Mouse (Mus musculus) c-Kit-positive CD71-positive TER-119-negative erythroid progenitor cells, embryonic 14.5 days (primary cell): ENCODE results near the gene Smyd4.

Experiments used
- DNase-seq: peaks from one replicate; pipeline ENCODE4 v3.0.0-alpha.2; 2013; ENCODE audit warnings: low read depth

Smyd4 gene

DNA sequence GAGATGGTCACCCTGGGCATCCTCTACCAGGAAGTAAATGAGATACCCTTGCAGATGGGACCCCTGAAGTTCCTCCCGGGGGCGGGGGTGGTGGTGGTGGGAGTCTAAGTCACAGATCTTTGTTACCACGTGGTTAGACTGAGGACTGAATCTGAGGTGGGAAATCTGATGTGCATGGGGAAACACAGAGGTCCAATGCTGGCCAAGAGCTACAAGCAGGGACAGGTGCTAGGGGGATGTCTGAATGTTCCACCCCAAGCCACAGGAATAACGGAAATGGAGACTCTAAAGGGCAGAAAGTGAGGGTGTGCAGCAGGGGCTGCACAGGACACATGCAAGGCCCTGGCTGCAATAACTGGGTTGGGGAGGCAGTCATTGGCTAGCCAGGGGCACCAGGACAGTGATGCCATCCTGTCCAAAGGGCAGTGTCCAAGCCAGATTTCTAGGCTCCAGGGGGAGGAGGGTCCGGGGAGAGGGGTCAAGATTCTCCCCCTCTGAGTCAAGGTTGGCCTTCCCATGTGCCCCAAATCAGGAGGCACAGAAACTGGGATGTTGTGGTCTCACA, 72.7 kb downstream of the Smyd4 start:
- DNase-seq: no peak

DNA sequence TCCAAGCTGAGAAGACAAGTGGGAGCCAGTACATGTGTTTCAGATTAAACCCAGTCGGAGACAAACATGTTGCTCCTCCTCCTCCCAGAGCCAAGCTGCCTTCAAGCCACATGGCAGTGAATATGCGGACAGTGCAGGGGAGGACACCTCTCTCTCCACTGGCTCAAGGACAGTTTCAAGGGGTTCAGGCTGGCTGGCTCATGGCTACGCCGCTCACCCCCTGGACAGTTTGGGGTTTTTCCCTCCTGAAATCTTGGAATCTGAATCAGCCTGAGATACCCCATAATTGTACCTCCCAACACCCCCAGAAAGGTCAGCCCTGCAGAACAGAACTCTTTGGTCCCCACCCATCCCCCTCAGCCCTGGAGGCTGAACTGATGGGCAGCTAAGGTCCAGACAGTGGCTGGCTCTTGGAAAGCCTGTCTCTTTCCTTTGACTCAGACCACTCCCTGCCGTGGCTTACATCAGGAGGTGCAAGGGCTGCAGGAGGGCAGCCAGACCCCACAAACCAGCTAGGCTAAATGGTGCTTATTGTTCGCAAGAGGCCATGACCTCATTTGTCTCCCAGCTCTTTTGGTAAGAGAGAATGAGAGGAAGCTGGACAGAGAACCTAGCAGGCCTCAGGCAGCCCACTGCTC, 73.3 kb downstream of the Smyd4 start:
- DNase-seq: no peak

- no peak for DNase-seq
These were observed 74.0 kb downstream of the Smyd4 start, which contains the start of gene Serpinf1 for GRCm38 (mm10) chr11:75422013-75422792. Gene Serpinf1, minus strand, starts transcription at chr11:75422701.

GRCm38 (mm10) chr11:75423091-75423490, 74.9 kb downstream of the Smyd4 start:
- DNase-seq: no peak

DNA sequence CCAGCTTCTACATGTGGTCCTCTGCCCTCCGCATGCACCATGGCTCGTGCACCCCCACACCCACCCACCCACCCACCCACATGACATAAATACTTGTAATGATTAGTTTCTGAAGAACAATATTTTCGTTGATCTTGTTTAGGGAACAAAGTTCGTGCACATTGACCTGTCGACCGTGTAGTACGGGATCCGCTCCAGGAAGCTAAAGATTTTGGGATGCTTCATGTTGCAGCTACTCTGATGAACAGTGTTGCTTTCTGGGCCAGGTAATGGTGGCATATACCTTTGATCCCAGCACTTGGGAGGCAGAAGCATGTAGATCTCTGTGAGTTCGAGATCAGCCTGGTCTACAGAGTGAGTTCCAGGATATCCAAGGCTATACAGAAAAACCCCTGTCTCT, 75.8 kb downstream of the Smyd4 start:
- no peak for DNase-seq

- DNase-seq: no peak
These were observed 76.2 kb downstream of the Smyd4 start for GRCm38 (mm10) chr11:75424459-75424858.

DNA sequence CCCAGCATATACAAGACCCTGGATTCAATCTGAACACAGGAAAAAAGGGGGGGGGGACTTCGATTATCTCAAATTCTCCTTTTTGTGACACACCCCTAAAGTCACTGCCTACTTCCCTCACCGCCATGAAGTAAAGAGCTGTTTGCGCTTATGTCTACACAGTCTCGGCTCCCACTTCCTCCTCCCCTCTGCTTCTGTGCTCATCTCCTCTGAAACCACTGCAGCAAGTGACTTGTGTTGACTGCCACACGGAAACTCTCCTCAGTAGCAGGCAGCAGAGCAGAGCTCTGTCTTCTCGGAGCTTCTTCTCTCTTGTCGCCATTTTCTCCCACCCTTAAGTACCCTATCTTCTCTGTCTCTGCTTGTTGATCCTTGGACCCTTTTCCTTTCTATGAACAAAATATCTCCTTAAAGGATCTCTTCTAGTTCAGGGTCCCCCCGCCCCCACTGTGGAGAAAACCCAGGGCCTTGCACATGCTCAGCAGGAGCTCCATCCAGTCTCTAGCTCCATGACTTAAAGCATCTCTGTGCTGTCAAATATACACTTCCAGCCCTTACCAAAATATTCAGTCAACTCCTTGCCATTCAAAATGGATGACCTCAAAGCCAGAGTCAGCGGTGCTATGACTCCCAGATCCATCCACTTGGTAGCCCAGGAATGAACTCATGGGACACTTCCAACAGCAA, 80.9 kb downstream of the Smyd4 start:
- no peak for DNase-seq

DNA sequence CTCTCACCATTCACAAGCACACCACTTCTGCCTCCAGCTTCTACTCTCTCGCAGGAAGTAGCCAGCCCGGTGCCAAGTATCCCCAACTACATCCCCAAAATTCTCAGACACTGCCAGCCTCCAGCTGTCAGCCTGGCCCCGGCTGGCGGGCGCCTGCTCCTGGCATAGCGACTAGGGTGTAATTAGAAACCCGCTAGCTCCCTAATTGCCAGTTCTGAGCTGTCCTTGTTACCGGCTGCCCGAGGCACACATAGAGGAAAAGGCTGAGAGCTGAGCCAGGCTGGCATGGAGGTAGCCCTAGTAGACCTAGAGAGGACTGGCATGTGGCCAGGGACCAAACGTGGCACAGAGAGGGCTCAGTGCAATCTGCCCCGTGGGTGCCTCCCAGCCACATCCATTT, 83.1 kb downstream of the Smyd4 start:
- no peak for DNase-seq

DNA sequence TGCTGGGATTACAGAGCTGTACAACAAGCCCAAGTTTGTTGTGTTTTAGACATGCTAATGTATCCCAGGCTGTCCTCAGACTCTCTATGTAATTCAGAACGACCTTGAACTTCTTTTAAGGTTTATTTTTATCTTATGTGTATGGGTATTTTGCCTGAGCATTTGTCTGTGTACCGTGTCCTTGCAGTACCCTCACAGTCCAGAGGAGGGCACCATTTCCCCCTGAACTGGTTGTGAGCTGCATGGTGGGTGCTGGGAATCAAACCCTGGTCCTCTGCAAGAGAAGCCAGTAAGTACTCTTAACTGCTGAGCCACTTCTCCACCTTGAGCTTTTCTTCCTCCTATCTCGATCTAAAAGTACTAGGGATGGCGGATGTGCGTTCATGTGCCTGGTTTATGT, 85.9 kb downstream of the Smyd4 start:
- no peak for DNase-seq

GRCm38 (mm10) chr11:75438194-75438593, 90.0 kb downstream of the Smyd4 start:
- DNase-seq: no peak

- no peak for DNase-seq
These were observed 90.6 kb downstream of the Smyd4 start for GRCm38 (mm10) chr11:75438804-75439203.

DNA sequence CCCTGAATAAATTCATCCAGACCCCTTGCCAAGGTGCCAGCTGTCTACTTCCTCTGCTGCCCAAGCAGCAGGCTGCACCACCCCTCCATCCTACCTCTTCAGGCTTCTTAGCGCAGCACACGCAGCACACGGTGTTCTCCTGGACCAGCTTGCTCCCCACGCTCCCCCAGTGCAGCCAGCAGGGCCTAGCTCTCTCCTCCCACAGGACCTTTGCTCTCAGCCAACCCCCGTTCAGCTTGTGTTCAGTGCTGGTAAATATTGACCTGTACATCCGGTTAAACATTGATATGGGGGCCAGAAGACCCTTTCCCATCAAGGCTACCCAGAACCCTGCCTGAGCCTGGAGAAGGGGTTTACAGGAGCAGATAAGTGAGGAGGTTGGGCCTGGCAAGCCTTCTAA, 91.1 kb downstream of the Smyd4 start, which contains the start of gene Serpinf2:
Serpinf2 (minus strand) TSS at position 229 of the 400 bp plus-strand sequence.
- no peak for DNase-seq

DNA sequence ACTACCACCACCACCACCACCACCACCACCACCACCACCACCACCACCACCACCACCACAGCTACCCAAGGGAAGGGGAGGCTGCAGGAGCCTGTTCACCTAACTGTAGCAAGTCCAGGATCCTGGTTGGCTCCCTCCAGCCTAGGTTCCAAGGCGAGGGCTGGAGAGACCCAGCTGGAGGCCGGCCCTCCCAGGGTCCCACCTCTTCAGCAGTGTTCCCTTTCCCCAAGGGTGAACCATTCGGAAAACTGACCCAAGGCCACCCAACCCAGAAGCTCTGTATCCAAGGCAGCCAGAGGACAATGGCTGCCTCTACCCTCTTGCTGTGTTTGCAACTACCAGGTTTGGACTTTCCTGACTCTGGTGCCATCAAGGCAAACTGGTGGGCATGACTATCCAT, 91.7 kb downstream of the Smyd4 start:
- no peak for DNase-seq

DNA sequence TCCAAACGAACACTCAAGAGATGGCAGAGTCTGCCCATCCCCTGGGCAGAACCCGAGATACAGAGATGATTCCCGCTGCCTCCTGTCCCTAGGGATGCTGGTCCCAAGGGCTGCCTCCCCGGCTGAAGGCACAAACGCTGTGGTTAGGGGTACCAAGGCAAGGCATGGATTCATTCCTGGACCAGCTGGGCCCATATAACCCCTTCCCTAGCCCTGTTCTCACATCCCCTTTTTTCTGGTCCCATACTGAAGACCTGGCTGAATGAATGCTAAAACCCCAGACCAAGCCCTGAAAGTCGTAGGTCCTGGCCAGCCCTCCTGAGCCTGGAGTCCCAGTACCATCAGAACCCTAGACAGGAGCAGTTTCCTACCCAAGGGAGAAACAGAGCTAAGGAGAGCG, 92.8 kb downstream of the Smyd4 start:
- DNase-seq: no peak

DNA sequence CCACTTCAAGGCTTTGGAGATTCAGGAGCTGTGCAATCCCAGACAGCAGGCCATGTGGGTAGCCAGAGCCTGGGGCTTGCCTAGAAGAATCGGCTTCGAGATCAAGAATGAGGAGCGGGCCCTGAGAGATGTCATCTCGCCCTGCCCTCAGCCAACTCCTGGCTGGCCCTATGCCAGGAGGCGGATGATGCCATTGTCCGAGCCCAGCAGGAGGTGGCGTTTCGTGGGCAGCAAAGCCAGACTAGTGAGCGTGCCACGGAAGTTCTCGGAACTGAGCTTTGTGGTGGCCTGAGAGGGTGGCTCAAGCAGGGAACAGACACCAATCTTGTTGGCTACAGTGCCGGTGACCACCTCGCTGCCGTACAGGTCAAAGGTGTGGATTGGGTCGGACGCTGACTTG, 93.4 kb downstream of the Smyd4 start:
- DNase-seq: no peak

DNA sequence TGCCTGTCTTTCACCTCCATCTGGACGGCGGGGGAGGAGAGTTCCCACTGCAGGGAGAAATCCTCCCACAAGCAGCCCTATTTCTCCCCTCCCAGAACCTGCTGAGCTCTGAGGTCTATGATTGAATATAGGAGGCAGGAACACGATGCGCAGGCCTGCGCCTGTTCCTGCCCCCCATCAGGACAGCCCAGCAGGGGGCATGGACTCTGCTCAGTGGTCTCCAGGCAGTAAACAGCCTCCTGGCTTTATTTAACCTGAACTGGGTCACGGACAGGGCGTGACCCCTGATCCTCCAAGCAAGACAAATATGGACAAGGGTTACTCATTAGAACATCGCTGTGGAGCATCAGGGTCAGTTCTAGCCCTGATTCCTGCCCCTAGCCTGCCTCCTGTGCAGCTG, 95.5 kb downstream of the Smyd4 start:
- DNase-seq: no peak

GRCm38 (mm10) chr11:75448575-75448974, 100.3 kb downstream of the Smyd4 start:
- DNase-seq: no peak

- DNase-seq: peak; percentile 74
These were observed 101.5 kb downstream of the Smyd4 start for GRCm38 (mm10) chr11:75449695-75450094.

GRCm38 (mm10) chr11:75450304-75450908, 102.2 kb downstream of the Smyd4 start:
- DNase-seq: peak; percentile 73

DNA sequence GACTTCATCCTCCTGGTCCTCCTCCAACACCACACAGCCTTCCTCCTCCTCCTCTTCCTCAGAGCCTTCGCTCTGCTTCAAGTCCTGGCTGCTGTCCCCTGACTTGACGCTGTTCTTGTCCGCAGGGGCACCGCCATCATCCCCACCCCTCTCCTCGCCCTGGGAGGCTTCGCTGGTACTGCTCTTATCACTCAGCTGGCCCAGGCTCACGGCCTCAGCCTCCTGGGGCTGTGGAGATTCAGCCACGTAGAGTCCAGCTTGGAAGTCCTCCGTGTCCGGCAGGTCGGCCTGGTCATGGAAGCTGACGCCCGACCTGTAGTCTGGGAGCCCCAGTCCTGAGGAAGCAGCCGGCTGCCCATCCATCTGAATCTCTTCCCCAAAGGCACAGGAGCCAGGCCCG, 102.7 kb downstream of the Smyd4 start:
- no peak for DNase-seq

DNA sequence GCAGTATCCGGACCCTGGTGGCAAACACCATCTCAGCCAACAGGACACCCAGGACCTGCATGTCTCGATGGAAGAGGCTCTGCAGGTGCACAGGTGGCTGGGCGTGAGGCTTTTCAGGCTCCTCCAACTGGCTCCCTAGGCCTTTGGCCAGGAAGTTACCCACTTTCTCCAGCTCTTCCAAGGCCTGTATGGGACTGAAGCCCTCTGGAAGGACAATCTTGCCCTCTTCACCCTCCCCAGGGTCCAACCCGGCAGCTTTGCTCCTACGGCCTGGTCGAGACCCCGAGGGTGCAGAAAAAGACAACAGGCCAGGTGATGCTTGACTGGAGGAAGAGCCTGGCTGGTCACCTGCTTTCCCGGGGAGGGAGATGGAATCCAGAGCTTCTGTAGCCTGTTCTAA, 103.8 kb downstream of the Smyd4 start:
- no peak for DNase-seq
